Mouse (Mus musculus): ENCODE data around the gene Rbm20.

DNA sequence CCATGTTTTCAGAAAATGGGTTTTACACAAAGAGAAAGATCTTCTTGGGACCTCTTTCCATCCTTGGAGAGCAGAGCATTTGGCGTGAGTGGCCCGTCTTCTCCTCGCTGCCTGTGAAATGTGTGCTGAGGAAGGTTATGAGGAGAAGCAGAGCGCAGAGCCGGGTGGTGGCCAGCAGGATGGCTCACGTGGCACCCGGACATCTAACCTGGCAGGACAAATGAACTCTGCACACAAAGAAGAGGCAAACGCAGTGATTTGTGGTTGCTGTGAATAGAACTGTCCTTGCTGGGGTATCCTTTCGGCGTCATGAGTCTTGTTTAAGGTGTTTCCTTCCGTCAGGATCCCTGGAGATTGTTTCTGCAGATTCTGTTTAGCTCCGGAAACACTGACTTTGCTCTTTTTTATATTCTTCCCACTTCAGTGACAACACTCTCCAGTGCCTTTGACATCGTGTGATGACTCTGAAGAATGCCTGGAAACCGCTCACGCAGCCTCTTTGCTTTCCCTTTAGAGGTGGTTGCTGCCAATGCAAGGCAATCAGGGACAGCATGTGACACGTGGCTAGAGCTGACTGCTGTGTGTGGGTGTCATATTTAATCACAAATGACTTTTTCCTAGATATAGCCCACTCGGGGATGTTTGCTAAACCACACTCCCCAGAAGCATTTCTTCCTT lies 80.5 kb downstream of the Rbm20 start:
- no peak for TF ChIP-seq CTCF (IDR thresholded peaks at IDR 0.05; ENCODE audit: low read depth, low read length)
- no peak for TF ChIP-seq POLR2A (IDR thresholded peaks at IDR 0.05; ENCODE audit: insufficient read depth, low read length)
